Mouse (Mus musculus): ENCODE measurements around the gene Denr.
A peak's percentile ranks its signal among the peaks of the same experiment; 100 is the strongest.

Gene Denr

GRCm38 (mm10) chr5:123906146-123906975 lies 614 bp upstream of the Denr start:
- no peak for DNase-seq (ENCODE audit: low read depth, low spot score)

DNA sequence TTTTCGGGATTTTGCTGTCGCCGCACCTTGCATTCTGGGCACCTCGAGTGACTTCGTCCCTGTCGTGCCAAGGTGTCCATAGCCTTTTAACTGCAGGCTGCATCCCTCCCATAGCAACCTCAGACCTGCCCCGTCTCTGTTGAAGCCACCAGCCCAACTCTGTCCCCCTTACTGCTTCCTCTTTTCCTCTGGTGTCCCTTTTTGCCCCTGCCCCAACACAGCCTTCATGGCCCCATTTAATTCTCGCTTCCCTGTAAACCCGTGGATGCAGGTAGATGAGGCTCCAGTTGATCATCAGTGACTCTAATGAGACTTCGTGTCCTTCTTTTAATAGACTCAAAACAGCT lies 629 bp downstream of the Denr start:
- DNase-seq (ENCODE audit: low read depth, low spot score), result no peak

GRCm38 (mm10) chr5:123914852-123915251 lies 7.9 kb downstream of the Denr start:
- no peak for DNase-seq (ENCODE audit: low read depth, low spot score)

GRCm38 (mm10) chr5:123922112-123922511 lies 15.1 kb downstream of the Denr start:
- DNase-seq (ENCODE audit: low read depth, low spot score), result no peak

- DNase-seq (ENCODE audit: low read depth, low spot score), result no peak
These were observed 20.1 kb downstream of the Denr start, which contains the start of gene Gm43518 for GRCm38 (mm10) chr5:123927118-123927517. Gene Gm43518 (plus strand): TSS chr5:123927418.

DNA sequence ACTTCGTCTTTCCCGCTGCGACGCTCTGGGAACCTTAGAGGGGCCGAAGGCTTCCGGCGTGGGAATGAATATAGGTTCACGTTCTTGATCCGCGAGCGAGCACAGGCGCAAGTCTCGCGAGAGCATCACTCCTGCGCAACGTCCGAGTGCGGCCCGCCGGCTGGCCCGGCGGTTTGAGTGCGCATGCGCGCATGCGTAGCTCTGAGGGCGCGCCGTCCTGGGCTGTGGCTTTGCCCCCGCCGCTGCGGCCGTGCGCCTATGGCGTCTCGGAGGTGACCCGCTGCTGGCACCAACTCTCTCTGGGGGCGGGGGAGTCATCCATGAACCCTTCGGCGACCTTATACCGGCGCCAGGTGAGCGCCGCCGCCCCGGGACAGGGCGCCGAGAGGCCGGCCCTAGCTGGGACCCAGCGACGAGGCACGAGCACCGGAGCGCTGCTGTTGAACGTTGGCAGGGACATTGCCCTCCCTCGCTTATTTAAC lies 23.6 kb downstream of the Denr start, which contains the start of gene Ccdc62:
Gene Ccdc62, plus strand, starts transcription at position 172 of the 482 bp plus-strand sequence.
- DNase-seq (ENCODE audit: low read depth, low spot score), result peak; percentile 84

DNA sequence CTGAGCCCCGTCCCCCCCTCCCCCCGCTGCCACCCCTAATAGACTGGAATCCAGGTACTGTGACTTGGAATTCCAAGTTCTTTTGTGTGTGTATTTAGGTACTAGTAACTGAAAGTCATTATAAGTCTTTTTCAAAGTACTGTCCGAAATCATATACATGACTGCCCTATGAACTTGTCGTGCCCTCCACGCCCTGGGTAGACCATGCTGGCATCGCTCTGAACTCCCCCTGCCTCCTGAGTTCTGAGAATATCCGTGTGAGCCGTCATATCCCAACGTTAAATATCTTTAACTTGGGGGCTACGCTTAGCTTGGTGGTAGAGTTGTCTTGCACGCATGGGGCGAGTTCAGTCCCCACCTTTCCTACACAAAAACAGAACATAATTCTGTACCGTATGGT lies 24.2 kb downstream of the Denr start:
- no peak for DNase-seq (ENCODE audit: low read depth, low spot score)

DNA sequence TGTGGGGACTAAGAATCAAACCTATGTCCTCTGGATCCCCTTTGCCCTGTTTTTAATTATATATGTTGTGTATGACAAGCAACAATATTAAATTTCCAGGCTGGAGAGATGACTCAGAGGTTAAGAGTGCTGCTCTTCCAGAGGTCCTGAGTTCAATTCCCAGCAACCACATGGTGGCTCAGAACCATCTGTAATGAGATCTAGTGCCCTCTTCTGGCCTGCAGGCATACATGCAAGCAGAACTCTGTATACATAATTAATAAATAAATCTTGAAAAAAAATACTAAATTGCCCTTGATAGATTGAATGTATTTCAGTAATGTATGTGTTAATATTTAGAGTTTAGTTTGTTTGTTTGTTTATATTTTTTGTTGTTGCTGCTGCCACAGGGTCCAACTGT lies 26.0 kb downstream of the Denr start:
- DNase-seq (ENCODE audit: low read depth, low spot score), result no peak

DNA sequence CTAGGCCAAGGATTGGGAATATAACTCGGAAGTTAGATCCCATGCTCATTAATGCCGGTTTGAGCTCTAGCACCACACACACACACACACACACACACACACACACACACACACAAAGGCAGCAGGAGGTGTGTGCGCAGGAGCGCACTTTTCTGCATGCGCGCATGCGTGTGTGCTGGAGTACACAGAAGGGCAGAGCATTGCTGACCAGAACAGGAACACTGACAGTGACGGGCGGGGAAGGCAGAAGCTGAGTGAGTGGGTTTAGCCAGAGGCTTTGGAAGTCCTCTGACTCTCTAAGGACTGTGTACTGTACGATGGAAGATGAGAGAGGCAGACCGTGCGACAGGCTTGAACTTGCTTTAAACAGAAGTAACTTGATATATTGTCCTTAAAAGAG lies 26.6 kb downstream of the Denr start:
- DNase-seq (ENCODE audit: low read depth, low spot score), result no peak

DNA sequence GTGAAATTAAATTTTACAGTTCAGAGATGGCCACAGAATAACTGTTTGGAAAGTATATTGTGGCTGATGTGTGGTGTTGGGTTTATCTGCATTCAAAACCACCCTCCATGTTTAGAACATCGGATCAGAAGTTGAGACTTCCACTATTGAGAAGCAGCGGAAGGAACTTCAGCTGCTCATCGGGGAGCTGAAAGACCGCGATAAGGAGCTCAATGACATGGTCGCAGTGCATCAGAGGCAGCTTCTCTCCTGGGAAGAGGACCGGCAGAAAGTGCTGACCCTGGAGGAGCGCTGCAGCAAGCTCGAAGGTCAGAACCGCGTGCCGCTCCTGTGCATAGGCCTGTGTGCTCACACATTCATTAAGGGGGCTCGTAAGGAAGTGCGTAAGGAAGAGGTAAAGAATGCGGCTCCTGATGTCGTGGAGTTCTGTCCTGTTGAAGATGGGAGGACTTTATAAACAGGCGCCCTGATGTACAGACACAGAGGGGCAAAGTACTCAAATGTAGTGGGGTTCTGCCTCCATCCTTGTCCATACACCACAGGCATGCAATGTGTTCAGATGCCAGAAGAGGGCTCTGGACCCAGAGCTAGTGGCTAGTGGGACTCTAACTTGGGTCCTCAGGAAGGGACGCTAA lies 27.1 kb downstream of the Denr start:
- DNase-seq (ENCODE audit: low read depth, low spot score), result no peak

GRCm38 (mm10) chr5:123935931-123936330 lies 29.0 kb downstream of the Denr start:
- DNase-seq (ENCODE audit: low read depth, low spot score), result no peak

GRCm38 (mm10) chr5:123938479-123938878 lies 31.5 kb downstream of the Denr start:
- no peak for DNase-seq (ENCODE audit: low read depth, low spot score)

GRCm38 (mm10) chr5:123946546-123946945 lies 39.6 kb downstream of the Denr start:
- no peak for DNase-seq (ENCODE audit: low read depth, low spot score)

- no peak for DNase-seq (ENCODE audit: low read depth, low spot score)
These were observed 40.2 kb downstream of the Denr start for GRCm38 (mm10) chr5:123947041-123947761.

DNA sequence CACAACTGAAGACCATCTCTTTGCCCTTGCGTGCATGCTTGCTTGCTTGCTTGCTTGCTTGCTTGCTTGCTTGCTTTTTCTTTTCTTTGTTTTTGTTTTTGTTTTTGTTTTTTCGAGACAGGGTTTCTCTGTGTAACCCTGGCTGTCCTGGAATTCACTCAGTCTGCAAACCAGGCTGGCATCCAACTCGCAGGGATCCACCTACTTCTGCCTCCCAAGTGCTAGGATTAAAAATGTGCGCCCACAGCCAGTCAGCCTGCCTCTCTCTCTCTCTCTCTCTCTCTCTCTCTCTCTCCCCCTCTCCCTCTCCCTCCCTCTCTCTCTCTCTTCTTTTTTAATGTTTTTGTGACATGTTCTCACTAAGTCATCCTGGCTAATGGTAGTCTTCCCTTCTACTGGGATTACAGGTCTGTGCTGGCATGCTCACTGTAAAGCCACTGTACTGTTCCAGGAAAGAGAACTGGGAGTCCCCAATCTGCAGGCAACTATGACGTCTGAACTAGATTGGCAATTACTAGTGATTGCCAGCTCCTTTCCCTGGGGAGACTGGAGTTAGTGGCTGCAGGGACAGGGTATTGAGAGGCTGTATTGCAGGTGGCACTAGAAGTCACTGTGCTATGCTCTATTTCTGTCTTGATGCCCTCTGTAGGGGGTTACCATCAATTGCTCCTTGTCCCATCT lies 45.5 kb downstream of the Denr start:
- DNase-seq (ENCODE audit: low read depth, low spot score), result no peak

GRCm38 (mm10) chr5:123957213-123957612 lies 50.2 kb downstream of the Denr start:
- DNase-seq (ENCODE audit: low read depth, low spot score), result no peak

DNA sequence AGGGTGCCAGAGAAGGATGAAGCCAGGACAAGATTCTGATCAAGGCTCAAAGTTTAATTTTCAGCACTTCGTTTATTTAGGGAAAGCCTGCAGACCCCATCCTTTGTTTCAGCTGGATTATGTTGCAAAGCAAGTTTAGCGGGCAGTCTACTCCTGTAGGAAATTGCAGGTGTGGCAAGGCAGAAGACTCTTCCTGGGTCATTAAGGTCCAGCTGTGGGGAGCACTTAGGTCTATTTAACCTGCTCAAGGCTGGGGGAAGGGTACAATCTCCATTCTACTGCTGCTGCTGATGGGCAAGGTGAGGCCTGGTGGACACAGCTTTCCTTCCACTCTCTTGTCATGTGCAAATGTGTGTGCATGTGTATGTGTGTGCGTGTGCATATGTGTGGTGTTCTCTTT lies 52.0 kb downstream of the Denr start:
- no peak for DNase-seq (ENCODE audit: low read depth, low spot score)

DNA sequence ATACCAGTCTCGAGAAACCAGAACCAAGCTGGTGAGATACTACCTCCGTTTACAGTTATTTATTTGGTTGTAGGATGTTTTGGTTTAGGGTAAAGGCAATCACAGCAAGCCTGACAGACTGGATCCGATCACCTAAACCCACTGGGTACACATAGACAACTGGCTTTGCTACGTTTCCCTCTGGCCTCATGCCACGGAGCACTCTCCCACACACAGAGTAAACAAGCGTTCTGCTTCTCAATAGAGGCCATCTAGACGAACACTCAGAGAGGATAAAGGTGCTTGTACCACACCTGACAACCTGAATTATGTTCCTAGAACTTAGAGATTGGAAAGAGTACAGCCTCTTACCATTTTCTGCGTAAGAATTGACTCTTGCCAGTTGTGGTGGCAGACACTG lies 53.2 kb downstream of the Denr start:
- DNase-seq (ENCODE audit: low read depth, low spot score), result no peak

DNA sequence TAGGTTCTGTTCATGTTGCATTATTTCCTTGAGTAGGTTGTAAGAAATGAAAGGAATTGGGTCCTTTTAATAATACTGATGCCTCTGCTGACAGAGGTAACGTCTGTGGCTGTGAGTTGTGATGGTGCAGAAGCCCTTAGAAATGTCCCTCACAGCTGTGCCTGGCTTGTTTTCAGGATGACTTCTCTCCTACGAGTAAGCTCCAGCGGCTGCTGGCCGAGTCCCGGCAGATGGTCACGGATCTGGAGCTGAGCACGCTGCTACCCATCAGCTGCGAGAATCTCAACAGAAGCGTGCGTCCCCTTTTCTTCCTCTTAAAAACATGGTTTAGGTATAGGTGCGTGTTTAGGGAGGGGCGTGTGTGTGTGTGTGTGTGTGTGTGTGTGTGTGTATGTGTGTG lies 54.1 kb downstream of the Denr start:
- no peak for DNase-seq (ENCODE audit: low read depth, low spot score)

DNA sequence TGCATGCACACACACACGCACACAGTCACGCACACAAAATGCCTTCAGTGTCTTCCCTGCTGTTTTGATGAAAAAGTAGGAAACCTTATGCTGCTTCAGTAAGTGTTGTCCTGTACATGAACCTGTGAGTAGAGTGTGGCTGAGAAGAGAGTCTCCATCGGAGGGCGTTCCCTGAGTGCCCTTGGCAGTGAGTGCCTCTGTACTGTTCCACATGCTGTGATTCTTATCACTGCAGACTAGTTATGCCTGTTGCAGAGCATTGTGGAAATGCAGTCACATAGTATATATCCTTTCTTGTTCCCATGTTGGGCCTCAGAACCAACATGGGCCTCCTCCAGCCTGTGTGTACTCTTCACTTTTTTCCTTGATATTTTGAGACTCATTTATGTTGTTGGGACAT lies 57.2 kb downstream of the Denr start:
- no peak for DNase-seq (ENCODE audit: low read depth, low spot score)

DNA sequence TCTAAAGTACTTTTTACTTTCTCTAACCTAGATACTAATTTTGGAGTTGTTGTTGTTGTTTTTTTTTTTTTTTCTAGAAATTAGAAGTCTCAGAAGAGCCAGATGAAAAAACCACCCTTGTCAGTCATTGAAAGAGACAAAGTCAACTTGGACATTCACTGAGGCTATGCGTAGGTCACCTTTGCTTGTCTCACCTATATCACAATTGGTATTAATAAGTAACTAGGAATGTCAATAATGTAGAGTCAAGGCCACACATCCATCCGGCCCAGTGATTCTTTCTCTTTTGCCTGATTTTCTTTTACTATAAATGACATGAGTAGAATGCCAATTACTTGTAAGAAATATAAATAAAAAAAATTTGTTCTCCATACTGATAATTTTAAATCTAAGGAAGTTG lies 59.8 kb downstream of the Denr start:
- DNase-seq (ENCODE audit: low read depth, low spot score), result no peak

DNA sequence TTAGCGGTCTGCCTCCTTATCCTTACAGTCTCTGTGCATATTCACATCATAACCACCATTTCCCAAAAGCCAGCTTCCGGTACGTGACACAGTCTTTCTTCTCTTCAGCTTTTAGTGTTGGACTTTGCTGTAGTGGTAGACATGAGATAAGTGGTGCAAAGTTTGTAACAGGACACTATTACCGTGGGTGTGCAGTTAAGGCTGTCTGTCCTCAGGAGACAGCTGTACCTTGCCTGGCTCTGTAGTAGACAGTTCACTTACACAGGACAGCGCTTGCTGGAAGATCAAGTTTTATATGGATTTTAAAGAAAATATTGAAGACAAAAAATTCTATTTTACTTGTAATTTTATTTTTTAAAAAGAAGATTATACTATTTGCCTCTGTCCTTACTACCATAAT lies 61.5 kb downstream of the Denr start:
- no peak for DNase-seq (ENCODE audit: low read depth, low spot score)

All from brain, embryonic 18.5 days (tissue).